Mouse (Mus musculus) heart, embryonic 12.5 days (tissue): Measurements from ENCODE around the gene Ankrd35. TPM values are rescaled to one million over a fixed set of nuclear protein-coding genes. Genes with fewer than 3 reads are reported as not detected.

ENCODE experiments used
- ATAC-seq: fragments of 200-750 bp; cut with Nextera tagmentation; 2 replicates; pipeline ENCODE4 v1.8.0; 2017; ENCODE audit warnings: moderate TSS enrichment, moderate library complexity; ENCODE audit not compliant: insufficient number of reproducible peaks, low FRiP score
- H3K27ac ChIP-seq: fragments of 300-500 bp; sonication (generic); 2 replicates; pipeline ENCODE4 v1.5.1; 2016; ENCODE audit warnings: mild to moderate bottlenecking, moderate library complexity; ENCODE audit not compliant: poor library complexity, severe bottlenecking
- H3K27me3 ChIP-seq: fragments of 300-500 bp; sonication (generic); replicated peaks from 2 replicates; pipeline ENCODE4 v1.6.1; 2016; ENCODE audit warnings: mild to moderate bottlenecking, moderate library complexity
- H3K36me3 ChIP-seq: fragments of 300-500 bp; sonication (generic); 2 replicates; pipeline ENCODE4 v1.6.1; 2016; ENCODE audit warnings: mild to moderate bottlenecking, moderate library complexity
- H3K4me1 ChIP-seq: fragments of 300-500 bp; sonication (generic); replicated peaks from 2 replicates; pipeline ENCODE4 v1.6.1; 2016; ENCODE audit warnings: mild to moderate bottlenecking
- H3K4me2 ChIP-seq: fragments of 300-500 bp; sonication (generic); 2 replicates; pipeline ENCODE4 v1.6.1; 2016; ENCODE audit warnings: mild to moderate bottlenecking, moderate library complexity
- H3K4me3 ChIP-seq: fragments of 300-500 bp; sonication (generic); 2 replicates; pipeline ENCODE4 v1.5.1; 2016; ENCODE audit warnings: mild to moderate bottlenecking
- H3K9ac ChIP-seq: fragments of 300-500 bp; sonication (generic); 2 replicates; pipeline ENCODE4 v1.6.1; 2016; ENCODE audit warnings: mild to moderate bottlenecking, moderate library complexity
- H3K9me3 ChIP-seq: fragments of 300-500 bp; sonication (generic); replicated peaks from 2 replicates; pipeline ENCODE4 v1.6.1; 2016; ENCODE audit warnings: mild to moderate bottlenecking, moderate library complexity
- WGBS: fragments of 180-500 bp; shearing (Covaris S2); methylation state at CpG from one replicate; pipeline ENCODE4 v1.1.7; 2016; 5-methylcytosine and 5-hydroxymethylcytosine counted together
- polyA plus RNA-seq: library from polyadenylated mRNA; unstranded; fragments of >200 nt; fragmentation: Nextera tagmentation; extraction: Ambion mirVana; gene quantifications from 2 replicates; pipeline ENCODE4 v1.2.1, GENCODE M21; 2016

Gene Ankrd35
- polyA plus RNA-seq, 1 experiment from 2014 or later: 0.23 TPM

GRCm38 (mm10) chr3:96707903-96708683 lies 38.2 kb downstream of the Ankrd35 start, which contains the start of gene Nudt17:
Gene Nudt17 (minus strand): TSS chr3:96708562.
- ATAC-seq: peak; percentile 80
- H3K4me3 ChIP-seq: peak within 1 kb of the TSS; percentile 50
- H3K9me3 ChIP-seq: no peaks in the 10 kb centered on the region
- H3K27ac ChIP-seq: no peak within 1 kb of the TSS
- peaks cover 59% of the 10 kb centered on the region for H3K36me3 ChIP-seq
- H3K27me3 ChIP-seq: no peaks in the 10 kb centered on the region
- WGBS: 5% methylated on average over 42 of the region's 42 CpGs
- peak within 1 kb of the TSS; percentile 72 for H3K9ac ChIP-seq
- H3K4me1 ChIP-seq: peaks cover 5% of the 10 kb centered on the region; the same call in 1 of the 2 replicates
- peak within 1 kb of the TSS; percentile 90 for H3K4me2 ChIP-seq

GRCm38 (mm10) chr3:96708684-96709064 lies 38.7 kb downstream of the Ankrd35 start:
- Histone ChIP-seq H3K9ac (no peak overlapping the region; the same call in 1 of the 2 replicates), H3K4me3 (peak overlapping the region; percentile 50; the same call in 1 of the 2 replicates), H3K27me3 (no peaks in the 10 kb centered on the region), H3K4me2 (peak overlapping the region; percentile 90), H3K36me3 (peaks cover 59% of the 10 kb centered on the region), H3K4me1 (peaks cover 5% of the 10 kb centered on the region; the same call in 1 of the 2 replicates), H3K27ac (no peak overlapping the region), H3K9me3 (no peaks in the 10 kb centered on the region)
- WGBS: 55% methylated on average over 2 of the region's 2 CpGs
- no peak for ATAC-seq

DNA sequence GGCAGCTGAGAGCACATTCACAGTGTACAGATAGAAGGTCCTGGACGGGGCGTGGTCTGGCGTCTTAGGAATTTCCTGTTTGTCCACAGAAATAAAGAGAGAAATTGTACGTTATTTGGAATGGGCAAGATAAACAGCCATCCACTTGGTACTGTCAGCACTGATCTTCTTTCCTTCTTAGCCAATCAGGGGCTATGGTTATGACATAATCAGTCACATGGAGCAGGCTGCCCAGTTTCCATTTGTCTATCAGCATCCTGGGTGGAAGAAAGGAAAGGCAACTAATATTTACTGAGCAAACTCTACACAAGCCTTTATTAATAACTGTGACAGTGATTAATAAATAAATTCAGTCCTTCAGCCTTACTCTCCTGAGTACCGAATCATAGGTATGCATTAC lies 44.4 kb downstream of the Ankrd35 start:
- H3K9ac ChIP-seq: no peak overlapping the region
- H3K9me3 ChIP-seq: no peaks in the 10 kb centered on the region
- H3K4me1 ChIP-seq: 0 out of 2 replicates have a peak, but pooled peaks cover 4% of the 10 kb centered on the region
- ATAC-seq: no peak
- H3K4me3 ChIP-seq: no peak overlapping the region
- no peak overlapping the region for H3K4me2 ChIP-seq
- no peak overlapping the region for H3K27ac ChIP-seq
- H3K27me3 ChIP-seq: no peaks in the 10 kb centered on the region
- 84% methylated on average over 5 of the region's 5 CpGs for WGBS
- H3K36me3 ChIP-seq: peaks cover 76% of the 10 kb centered on the region

- H3K27ac ChIP-seq: no peak overlapping the region
- H3K4me2 ChIP-seq: no peak overlapping the region
- H3K9ac ChIP-seq: no peak overlapping the region
- WGBS: 51% methylated on average over 2 of the region's 2 CpGs
- no peak for ATAC-seq
- no peaks in the 10 kb centered on the region for H3K27me3 ChIP-seq
- no peaks in the 10 kb centered on the region for H3K9me3 ChIP-seq
- H3K4me3 ChIP-seq: no peak overlapping the region
- H3K4me1 ChIP-seq: 0 out of 2 replicates have a peak, but pooled peaks cover 10% of the 10 kb centered on the region
- peaks cover 70% of the 10 kb centered on the region for H3K36me3 ChIP-seq
Observed at GRCm38 (mm10) chr3:96715854-96716253, 45.9 kb downstream of the Ankrd35 start.

DNA sequence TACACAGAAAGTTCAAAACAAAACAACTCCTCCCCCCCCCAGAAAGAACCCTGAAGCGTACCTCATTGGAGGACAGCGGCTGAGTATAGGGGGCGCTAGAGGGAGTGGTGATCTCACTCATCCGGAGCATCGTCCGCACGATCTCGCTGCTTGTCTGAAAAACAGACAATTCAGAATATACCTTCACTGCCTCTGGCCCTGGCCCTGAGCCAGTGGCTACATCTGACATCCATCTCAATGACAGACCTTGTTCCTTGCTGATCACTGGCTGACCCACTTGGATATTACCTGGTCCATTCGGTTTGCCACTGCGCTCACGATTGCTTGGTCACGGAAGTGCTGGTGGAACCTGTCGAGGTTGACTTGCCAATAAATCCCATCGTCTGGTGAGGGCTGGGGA lies 49.2 kb downstream of the Ankrd35 start:
- Histone ChIP-seq H3K4me1 (peaks cover 16% of the 10 kb centered on the region; the same call in 1 of the 2 replicates), H3K27ac (no peak overlapping the region), H3K9ac (no peak overlapping the region), H3K4me2 (0 out of 2 replicates have a peak overlapping the region, but pooled peaks have one; percentile 1), H3K36me3 (peaks cover 68% of the 10 kb centered on the region), H3K4me3 (no peak overlapping the region), H3K27me3 (no peaks in the 10 kb centered on the region), H3K9me3 (no peaks in the 10 kb centered on the region)
- ATAC-seq: no peak
- 41% methylated on average over 14 of the region's 14 CpGs for WGBS

DNA sequence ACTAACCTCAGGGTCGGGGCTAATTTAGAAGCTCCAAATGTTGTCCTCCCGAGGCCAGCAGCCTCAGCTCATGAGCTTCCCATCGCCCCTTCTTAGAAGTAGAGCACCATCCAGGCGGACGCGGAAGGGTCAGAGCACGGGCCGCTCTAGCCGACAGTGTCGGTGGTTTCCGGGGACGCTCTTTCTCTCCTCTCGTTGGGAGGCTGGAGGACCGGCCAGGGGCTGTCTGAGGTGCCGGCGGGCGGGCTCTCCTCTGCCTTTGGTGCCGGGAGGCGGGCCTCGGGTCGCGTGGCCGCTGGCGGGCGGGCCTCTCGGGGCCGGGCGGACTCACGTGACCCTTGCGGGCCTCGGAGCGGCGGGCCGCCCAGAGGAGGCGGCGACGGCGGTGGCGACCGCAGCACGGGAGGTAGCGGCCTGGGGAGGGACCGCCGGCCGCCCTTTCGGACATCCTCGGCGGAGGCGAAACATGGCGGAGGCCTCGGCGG lies 57.5 kb downstream of the Ankrd35 start, which contains the start of the genes Polr3c and Rnf115:
Gene Polr3c (minus strand): TSS at position 286 of the 485 bp plus-strand sequence.
Gene Rnf115 (plus strand): TSS at position 322 of the 485 bp plus-strand sequence.
- Histone ChIP-seq H3K36me3 (peaks cover 17% of the 10 kb centered on the region), H3K4me3 (peak within 1 kb of the TSS; percentile 91), H3K9ac (peak within 1 kb of the TSS; percentile 88), H3K4me2 (peak within 1 kb of the TSS; percentile 66), H3K27me3 (no peaks in the 10 kb centered on the region), H3K9me3 (no peaks in the 10 kb centered on the region), H3K27ac (peak within 1 kb of the TSS; percentile 84), H3K4me1 (peaks cover 39% of the 10 kb centered on the region)
- 0% methylated on average over 52 of the region's 52 CpGs for WGBS
- peak; percentile 99 for ATAC-seq

DNA sequence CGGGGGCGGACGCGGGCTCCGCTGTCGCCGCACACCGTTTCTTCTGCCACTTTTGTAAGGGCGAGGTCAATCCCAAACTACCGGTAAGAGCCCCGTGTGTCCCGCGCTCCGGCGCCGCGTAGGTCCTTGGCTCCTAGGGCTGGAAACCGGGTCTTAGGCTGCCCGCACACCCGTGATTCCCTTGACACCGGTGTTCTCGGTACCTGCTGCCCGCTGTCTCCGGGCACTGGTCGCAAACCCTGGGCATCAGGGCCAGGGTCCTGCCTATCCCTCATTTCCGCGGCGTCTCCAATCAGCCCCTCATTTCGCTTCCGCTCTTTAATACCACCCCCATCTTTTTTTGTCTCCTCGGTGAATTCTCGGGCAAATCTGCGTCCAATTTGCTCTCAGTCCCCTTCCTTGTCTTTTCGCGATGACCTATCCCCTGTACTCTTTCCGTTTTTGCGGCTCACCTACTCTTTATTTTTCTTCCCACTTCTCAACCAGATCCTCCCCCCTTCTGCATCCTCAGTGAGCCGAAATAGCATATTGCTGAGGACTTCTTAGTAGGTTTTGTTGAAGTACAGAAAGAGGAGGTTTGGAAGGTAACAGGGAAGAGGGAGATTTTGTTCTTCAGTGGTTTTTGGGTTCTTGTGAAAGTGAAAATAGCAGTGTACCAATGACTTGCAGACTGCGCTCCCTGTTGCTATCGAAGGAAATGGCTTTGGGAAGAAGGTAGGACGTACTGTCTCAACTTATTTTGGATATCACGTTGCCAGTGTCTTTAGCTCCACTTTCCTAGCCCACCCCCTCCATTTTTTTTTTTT lies 58.1 kb downstream of the Ankrd35 start:
- Histone ChIP-seq H3K9ac (peak overlapping the region; percentile 88), H3K4me3 (peak overlapping the region; percentile 91), H3K27me3 (no peaks in the 10 kb centered on the region), H3K36me3 (peaks cover 16% of the 10 kb centered on the region), H3K4me2 (peak overlapping the region; percentile 66), H3K9me3 (no peaks in the 10 kb centered on the region), H3K27ac (peak overlapping the region; percentile 84), H3K4me1 (peaks cover 35% of the 10 kb centered on the region)
- peak; percentile 43 for ATAC-seq
- WGBS: under 1% methylated on average over 42 of the region's 42 CpGs

- H3K9me3 ChIP-seq: no peaks in the 10 kb centered on the region
Observed at GRCm38 (mm10) chr3:96728634-96729402, 58.9 kb downstream of the Ankrd35 start.

DNA sequence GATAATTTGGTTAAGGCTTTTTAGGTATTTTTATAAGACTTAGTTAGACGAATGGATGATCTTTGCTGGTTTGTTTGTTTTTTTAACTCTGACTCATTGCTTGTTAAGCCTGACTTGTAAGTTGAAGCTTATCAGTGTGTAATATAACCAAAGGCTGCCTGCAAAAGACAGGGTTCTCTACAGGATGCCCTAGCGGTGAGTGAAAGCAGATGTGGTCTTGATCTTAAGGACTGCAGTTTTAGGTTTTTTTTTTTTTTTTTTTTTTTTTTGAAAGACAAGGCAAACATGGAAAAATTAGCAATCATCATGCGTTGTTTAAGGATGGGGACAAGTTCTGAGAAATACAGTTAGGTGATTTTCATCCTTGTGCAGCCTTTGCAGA lies 59.5 kb downstream of the Ankrd35 start:
- 33% methylated on average over 3 of the region's 3 CpGs for WGBS
- Histone ChIP-seq H3K27ac (no peak overlapping the region), H3K9me3 (no peaks in the 10 kb centered on the region), H3K27me3 (no peaks in the 10 kb centered on the region), H3K4me1 (peaks cover 41% of the 10 kb centered on the region), H3K9ac (no peak overlapping the region), H3K36me3 (peaks cover 4% of the 10 kb centered on the region; the same call in 1 of the 2 replicates), H3K4me2 (no peak overlapping the region), H3K4me3 (no peak overlapping the region; the same call in 1 of the 2 replicates)
- no peak for ATAC-seq

More at GRCm38 (mm10) chr3:96728634-96729402, 58.9 kb downstream of the Ankrd35 start:
- no peak for ATAC-seq
- Histone ChIP-seq H3K4me1 (peaks cover 35% of the 10 kb centered on the region), H3K27me3 (no peaks in the 10 kb centered on the region), H3K4me2 (peak overlapping the region; percentile 66), H3K36me3 (peaks cover 8% of the 10 kb centered on the region), H3K9ac (peak overlapping the region; percentile 88), H3K4me3 (peak overlapping the region; percentile 91), H3K27ac (peak overlapping the region; percentile 84)
- WGBS: 48% methylated on average over 7 of the region's 7 CpGs

GRCm38 (mm10) chr3:96730785-96731184 lies 60.9 kb downstream of the Ankrd35 start:
- no peak overlapping the region for H3K27ac ChIP-seq
- H3K36me3 ChIP-seq: peaks cover 4% of the 10 kb centered on the region; the same call in 1 of the 2 replicates
- no peaks in the 10 kb centered on the region for H3K9me3 ChIP-seq
- no peak overlapping the region for H3K4me3 ChIP-seq
- no peak for ATAC-seq
- H3K27me3 ChIP-seq: no peaks in the 10 kb centered on the region
- no peak overlapping the region for H3K4me2 ChIP-seq
- WGBS: 50% methylated on average over 5 of the region's 5 CpGs
- H3K9ac ChIP-seq: no peak overlapping the region
- peaks cover 42% of the 10 kb centered on the region for H3K4me1 ChIP-seq
